Mouse (Mus musculus) kidney, embryonic 14.5 days (tissue): ENCODE results near the gene Dhx37. TPM values are rescaled to one million over a fixed set of nuclear protein-coding genes. Genes with fewer than 3 reads are reported as not detected.
"Not testable (repeated sequence)": the region's sequence is repeated elsewhere in the genome, so short reads cannot be mapped to it uniquely, and the experiment has no call there.

Experiments
- ATAC-seq: fragments of 200-750 bp; cut with Nextera tagmentation; 2 replicates; pipeline ENCODE4 v1.8.0; 2017; ENCODE audit warnings: moderate number of reproducible peaks, mild to moderate bottlenecking, moderate TSS enrichment, moderate library complexity; ENCODE audit not compliant: low FRiP score, low TSS enrichment
- H3K27ac ChIP-seq: fragments of 300-500 bp; sonication (generic); 2 replicates; pipeline ENCODE4 v1.5.1; 2014; ENCODE audit warnings: low read depth, mild to moderate bottlenecking, low read length, moderate library complexity, mixed read lengths
- H3K27me3 ChIP-seq: fragments of 300-500 bp; sonication (generic); 2 replicates; pipeline ENCODE4 v1.6.1; 2014; ENCODE audit warnings: mild to moderate bottlenecking, low read length; ENCODE audit not compliant: control insufficient read depth, insufficient read depth
- H3K36me3 ChIP-seq: fragments of 300-500 bp; sonication (generic); 2 replicates; pipeline ENCODE4 v1.6.1; 2014; ENCODE audit warnings: low read length, mixed read lengths; ENCODE audit not compliant: control insufficient read depth, insufficient read depth
- H3K4me1 ChIP-seq: fragments of 300-500 bp; sonication (generic); 2 replicates; pipeline ENCODE4 v1.6.1; 2014; ENCODE audit warnings: low read length, mixed read lengths; ENCODE audit not compliant: control insufficient read depth, insufficient read depth
- H3K4me2 ChIP-seq: fragments of 300-500 bp; sonication (generic); replicated peaks from 2 replicates; pipeline ENCODE4 v1.6.1; 2014; ENCODE audit warnings: low read depth, mild to moderate bottlenecking, low read length
- H3K4me3 ChIP-seq: fragments of 300-500 bp; sonication (generic); 2 replicates; pipeline ENCODE4 v1.5.1; 2014; ENCODE audit warnings: mild to moderate bottlenecking, low read length
- H3K9ac ChIP-seq: fragments of 300-500 bp; sonication (generic); 2 replicates; pipeline ENCODE4 v1.6.1; 2014; ENCODE audit warnings: low read depth, mild to moderate bottlenecking, low read length, moderate library complexity
- H3K9me3 ChIP-seq: fragments of 300-500 bp; sonication (generic); 2 replicates; pipeline ENCODE4 v1.6.1; 2016; ENCODE audit warnings: low read length; ENCODE audit not compliant: control insufficient read depth
- WGBS: fragments of 180-500 bp; shearing (Covaris S2); extraction: QIAGEN DNeasy Blood & Tissue Kit; methylation state at CpG from one replicate; pipeline ENCODE4 v1.1.7; 2014; 5-methylcytosine and 5-hydroxymethylcytosine counted together
- polyA plus RNA-seq: library from polyadenylated mRNA; unstranded; fragments of >200 nt; fragmentation: Nextera tagmentation; extraction: Ambion mirVana; gene quantifications from 2 replicates; pipeline ENCODE4 v1.2.1, GENCODE M21; 2014

Dhx37 gene
- polyA plus RNA-seq, 1 experiment from 2014 or later = 14.4 TPM

DNA sequence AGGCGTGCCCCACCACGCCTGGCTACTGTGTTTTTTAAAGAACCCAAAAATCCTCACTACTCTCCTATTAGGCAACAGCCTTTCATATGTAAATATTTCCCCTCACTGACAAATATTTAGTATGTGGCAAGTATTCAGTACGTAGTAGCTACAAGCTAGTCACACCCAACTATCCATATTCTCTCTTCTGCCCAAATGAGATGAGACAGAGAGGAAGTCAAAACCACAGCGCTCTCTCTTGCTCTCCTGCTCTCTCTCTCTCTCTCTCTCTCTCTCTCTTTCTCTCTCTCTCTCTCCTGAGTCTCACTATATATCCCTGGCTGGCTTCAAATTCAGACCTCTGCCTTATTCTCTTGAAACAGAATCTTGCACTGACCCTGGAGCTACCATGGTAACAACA lies 10.6 kb upstream of the Dhx37 start:
- no peak for ATAC-seq
- Histone ChIP-seq H3K4me1 (0 out of 2 replicates have a peak, but pooled peaks cover 9% of the 10 kb centered on the region), H3K4me2 (no peak overlapping the region), H3K9ac (no peak overlapping the region), H3K4me3 (no peak overlapping the region), H3K9me3 (no peaks in the 10 kb centered on the region), H3K27me3 (no peaks in the 10 kb centered on the region), H3K27ac (no peak overlapping the region), H3K36me3 (no peaks in the 10 kb centered on the region; the same call in 1 of the 2 replicates)
- WGBS = 93% methylated on average over 4 of the region's 4 CpGs

- H3K36me3 ChIP-seq = no peaks in the 10 kb centered on the region; the same call in 1 of the 2 replicates
- WGBS = 83% methylated on average over 3 of the region's 3 CpGs
- no peak overlapping the region for H3K4me2 ChIP-seq
- H3K9ac ChIP-seq = no peak overlapping the region
- H3K9me3 ChIP-seq = no peaks in the 10 kb centered on the region
- no peaks in the 10 kb centered on the region for H3K27me3 ChIP-seq
- no peak overlapping the region for H3K27ac ChIP-seq
- H3K4me1 ChIP-seq = 0 out of 2 replicates have a peak, but pooled peaks cover 9% of the 10 kb centered on the region
- no peak for ATAC-seq
- H3K4me3 ChIP-seq = no peak overlapping the region
These were observed 10.0 kb upstream of the Dhx37 start for GRCm38 (mm10) chr5:125443915-125444314.

GRCm38 (mm10) chr5:125443335-125443734 lies 9.4 kb upstream of the Dhx37 start:
- no peak overlapping the region for H3K9ac ChIP-seq
- 0 out of 2 replicates have a peak, but pooled peaks cover 9% of the 10 kb centered on the region for H3K4me1 ChIP-seq
- H3K9me3 ChIP-seq = no peaks in the 10 kb centered on the region
- WGBS = 88% methylated on average over 5 of the region's 5 CpGs
- H3K27me3 ChIP-seq = no peaks in the 10 kb centered on the region
- H3K36me3 ChIP-seq = no peaks in the 10 kb centered on the region; the same call in 1 of the 2 replicates
- ATAC-seq = no peak
- H3K27ac ChIP-seq = no peak overlapping the region
- H3K4me3 ChIP-seq = no peak overlapping the region
- no peak overlapping the region for H3K4me2 ChIP-seq

DNA sequence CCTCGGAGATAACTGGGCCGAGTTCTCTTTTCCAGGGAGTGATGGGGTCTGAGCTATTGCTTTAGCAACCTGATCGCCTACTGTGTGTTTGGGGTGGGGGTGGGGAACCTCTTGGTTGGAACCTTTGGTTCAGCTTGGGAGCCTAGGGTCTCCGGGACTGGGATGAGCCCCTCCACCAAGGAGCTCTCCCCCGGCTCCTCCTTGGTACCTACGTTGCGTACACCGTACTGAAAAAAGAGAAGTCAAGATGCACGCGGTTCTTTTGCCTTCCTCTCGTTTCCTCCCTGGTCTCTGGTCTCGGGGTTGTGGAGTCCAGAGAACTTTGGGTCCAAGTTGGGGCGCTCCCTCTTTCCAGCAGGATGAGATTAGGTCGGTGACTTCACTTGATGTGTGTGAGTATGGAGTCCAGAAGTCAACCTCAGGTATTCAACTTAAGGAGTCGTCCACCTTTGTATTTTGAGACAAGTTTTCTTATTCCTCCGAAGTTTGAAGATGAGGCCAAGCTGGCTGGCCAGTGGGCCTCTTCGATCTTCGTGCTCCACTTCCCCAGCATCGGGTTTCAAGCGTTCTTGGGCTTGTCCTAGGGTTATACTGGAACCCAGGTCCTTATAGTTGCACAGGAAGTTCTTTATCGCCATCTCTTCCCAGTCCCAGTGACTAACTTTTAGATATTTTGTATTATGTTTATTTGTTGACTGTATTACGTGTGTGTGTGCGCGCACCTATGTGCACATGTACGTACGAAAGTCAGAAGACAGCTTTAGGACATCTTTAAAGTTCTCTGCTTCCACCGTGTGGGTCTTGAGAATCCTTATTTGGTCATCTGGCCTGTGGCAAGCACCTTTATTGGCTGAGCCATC lies 8.4 kb upstream of the Dhx37 start:
- H3K4me1 ChIP-seq = 0 out of 2 replicates have a peak, but pooled peaks cover 9% of the 10 kb centered on the region
- H3K27me3 ChIP-seq = no peaks in the 10 kb centered on the region
- peak; percentile 7; the same call in 1 of the 2 replicates for ATAC-seq
- 20% methylated on average over 27 of the region's 27 CpGs for WGBS
- peak overlapping the region; percentile 82; the same call in 1 of the 2 replicates for H3K27ac ChIP-seq
- H3K9me3 ChIP-seq = no peaks in the 10 kb centered on the region
- peak overlapping the region; percentile 81 for H3K9ac ChIP-seq
- H3K4me2 ChIP-seq = peak overlapping the region; percentile 84
- no peaks in the 10 kb centered on the region; the same call in 1 of the 2 replicates for H3K36me3 ChIP-seq
- H3K4me3 ChIP-seq = peak overlapping the region; percentile 80

GRCm38 (mm10) chr5:125441234-125442114 lies 7.6 kb upstream of the Dhx37 start, which contains the start of gene Bri3bp:
TSS of gene Bri3bp (plus strand) at chr5:125441568.
- no peaks in the 10 kb centered on the region for H3K27me3 ChIP-seq
- 0 out of 2 replicates have a peak, but pooled peaks cover 9% of the 10 kb centered on the region for H3K4me1 ChIP-seq
- H3K9ac ChIP-seq = peak within 1 kb of the TSS; percentile 81
- under 1% methylated on average over 71 of the region's 97 CpGs for WGBS
- ATAC-seq = peak; percentile 96
- H3K4me3 ChIP-seq = peak within 1 kb of the TSS; percentile 80
- H3K4me2 ChIP-seq = peak within 1 kb of the TSS; percentile 84
- peak within 1 kb of the TSS; percentile 82; the same call in 1 of the 2 replicates for H3K27ac ChIP-seq
- no peaks in the 10 kb centered on the region for H3K9me3 ChIP-seq
- no peaks in the 10 kb centered on the region; the same call in 1 of the 2 replicates for H3K36me3 ChIP-seq

GRCm38 (mm10) chr5:125440583-125441233 lies 6.8 kb upstream of the Dhx37 start:
- H3K9ac ChIP-seq = peak overlapping the region; percentile 81; the same call in 1 of the 2 replicates
- ATAC-seq = no peak; the same call in 1 of the 2 replicates
- no peaks in the 10 kb centered on the region for H3K9me3 ChIP-seq
- peak overlapping the region; percentile 84 for H3K4me2 ChIP-seq
- H3K27ac ChIP-seq = no peak overlapping the region
- no peaks in the 10 kb centered on the region for H3K36me3 ChIP-seq
- WGBS = 2% methylated on average over 7 of the region's 7 CpGs
- H3K4me3 ChIP-seq = peak overlapping the region; percentile 80
- H3K27me3 ChIP-seq = no peaks in the 10 kb centered on the region
- 0 out of 2 replicates have a peak, but pooled peaks cover 9% of the 10 kb centered on the region for H3K4me1 ChIP-seq

GRCm38 (mm10) chr5:125434347-125434746 lies 426 bp upstream of the Dhx37 start:
- Histone ChIP-seq H3K4me3 (peak overlapping the region; percentile 96), H3K36me3 (peaks cover 23% of the 10 kb centered on the region)
- not testable (repeated sequence) for H3K9me3 ChIP-seq, H3K9ac ChIP-seq, H3K27me3 ChIP-seq, H3K27ac ChIP-seq, H3K4me2 ChIP-seq, H3K4me1 ChIP-seq
- ATAC-seq = peak; percentile 47
- 51% methylated on average over 15 of the region's 15 CpGs for WGBS

- H3K4me1 ChIP-seq, H3K4me3 ChIP-seq, H3K9me3 ChIP-seq, H3K4me2 ChIP-seq, H3K27ac ChIP-seq, H3K27me3 ChIP-seq, H3K9ac ChIP-seq, ATAC-seq: not testable (repeated sequence)
- 94% methylated on average over 2 of the region's 2 CpGs for WGBS
- peaks cover 43% of the 10 kb centered on the region for H3K36me3 ChIP-seq
These were observed 1.6 kb downstream of the Dhx37 start for GRCm38 (mm10) chr5:125432324-125432723.
